Mouse (Mus musculus): Measurements from ENCODE around the gene Lrrc7. TPM values are rescaled to one million over a fixed set of nuclear protein-coding genes. Genes with fewer than 3 reads are reported as not detected.

Lrrc7 gene
- polyA plus RNA-seq, 1 experiment from 2014 or later: 0.41 TPM

DNA sequence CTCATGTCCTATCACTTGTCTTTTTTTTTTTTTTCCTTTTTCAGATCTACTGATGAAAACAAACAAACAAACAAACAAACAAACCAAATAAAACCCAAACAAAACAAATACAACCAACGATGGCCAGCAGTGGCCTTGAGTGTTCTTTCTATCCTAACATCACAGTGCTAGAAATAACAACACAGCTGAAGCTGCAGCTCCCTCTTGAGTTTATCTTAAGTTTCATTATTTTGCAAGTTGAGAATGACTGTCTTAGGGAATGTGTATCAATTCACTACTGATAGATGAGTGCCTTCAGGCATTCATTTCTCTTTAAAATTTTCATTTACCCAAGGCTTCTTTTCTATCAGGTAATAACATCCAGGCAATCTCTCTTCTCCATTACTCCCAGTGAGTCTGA lies 291.1 kb downstream of the Lrrc7 start:
- no peak overlapping the region for H3K4me3 ChIP-seq (ENCODE audit: low read depth, low read length)
- WGBS: 65% methylated on average over 1 of the region's 1 CpGs
- H3K27ac ChIP-seq (replicated peaks): no peak overlapping the region
- DNase-seq (ENCODE audit: low spot score): no peak
- no peaks in the 10 kb centered on the region for H3K4me1 ChIP-seq (replicated peaks; ENCODE audit: control insufficient read depth, insufficient read depth)
- H3K36me3 ChIP-seq (ENCODE audit: control insufficient read depth, insufficient read depth, low read length): no peaks in the 10 kb centered on the region
- TF ChIP-seq CTCF (IDR thresholded peaks at IDR 0.05; ENCODE audit: low read depth) (0 out of 2 replicates have a peak, but pooled peaks have one; percentile 6), EP300 (optimal IDR thresholded peaks at IDR 0.05) (no peak)
- no peak overlapping the region for H3K4me2 ChIP-seq (replicated peaks; ENCODE audit: low read depth)
- H3K9ac ChIP-seq (ENCODE audit: low read length): no peak overlapping the region
- H3K27me3 ChIP-seq (ENCODE audit: control insufficient read depth, insufficient read depth, low read length): no peaks in the 10 kb centered on the region
- no peak for ATAC-seq (ENCODE audit: low FRiP score, low TSS enrichment)
- no peaks in the 10 kb centered on the region for H3K9me3 ChIP-seq (ENCODE audit: control insufficient read depth, low read length)

DNA sequence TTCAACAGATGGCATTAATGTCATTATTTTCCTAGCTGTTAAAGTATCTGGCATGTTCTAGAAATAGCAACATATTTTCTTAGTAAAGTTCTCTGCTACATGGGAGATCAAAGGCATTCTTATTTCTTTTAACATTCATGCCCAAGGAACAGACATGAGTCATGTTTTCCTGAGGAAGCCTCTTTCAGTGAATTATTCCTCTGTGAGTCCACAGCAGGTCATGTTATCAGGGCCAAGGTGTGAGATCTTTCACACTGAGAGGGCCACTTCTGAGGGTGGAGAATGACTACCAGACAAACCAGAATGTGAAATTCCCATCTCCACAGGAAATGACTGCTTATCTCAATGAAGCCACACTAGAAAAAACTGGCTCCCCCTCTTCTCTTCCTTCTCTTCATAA lies 309.4 kb downstream of the Lrrc7 start:
- ATAC-seq (ENCODE audit: low FRiP score, low TSS enrichment): no peak
- DNase-seq (ENCODE audit: low spot score): no peak
- no peaks in the 10 kb centered on the region for H3K4me1 ChIP-seq (replicated peaks; ENCODE audit: control insufficient read depth, insufficient read depth)

DNA sequence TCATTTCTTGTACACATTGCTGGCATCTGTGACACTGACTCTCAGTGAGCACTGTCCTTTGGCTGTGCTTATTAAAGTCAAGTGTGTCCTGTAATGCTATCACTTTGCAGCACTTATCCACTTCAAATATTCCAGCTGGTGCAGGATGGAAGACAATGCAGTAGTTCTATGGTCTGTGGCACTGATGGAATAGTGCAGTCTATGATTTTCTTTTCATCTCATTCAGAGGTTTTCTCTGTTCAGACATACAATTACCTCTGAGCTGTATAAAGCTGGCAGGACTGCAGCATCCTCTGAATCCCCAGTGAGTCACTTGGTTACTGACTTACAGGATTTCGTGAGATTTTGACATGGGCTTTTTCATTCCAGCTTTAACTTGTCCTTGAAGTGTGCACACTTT lies 314.3 kb downstream of the Lrrc7 start:
- Histone ChIP-seq H3K4me2 (replicated peaks; ENCODE audit: low read depth) (no peak overlapping the region), H3K9ac (ENCODE audit: low read length) (no peak overlapping the region), H3K27ac (replicated peaks) (no peak overlapping the region), H3K4me3 (ENCODE audit: low read depth, low read length) (no peak overlapping the region), H3K4me1 (replicated peaks; ENCODE audit: control insufficient read depth, insufficient read depth) (no peaks in the 10 kb centered on the region), H3K9me3 (ENCODE audit: control insufficient read depth, low read length) (no peaks in the 10 kb centered on the region), H3K36me3 (ENCODE audit: control insufficient read depth, insufficient read depth, low read length) (no peaks in the 10 kb centered on the region), H3K27me3 (ENCODE audit: control insufficient read depth, insufficient read depth, low read length) (no peaks in the 10 kb centered on the region)
- TF ChIP-seq EP300 (optimal IDR thresholded peaks at IDR 0.05) (no peak), CTCF (IDR thresholded peaks at IDR 0.05; ENCODE audit: low read depth) (no peak)
- no peak for ATAC-seq (ENCODE audit: low FRiP score, low TSS enrichment)
- no peak for DNase-seq (ENCODE audit: low spot score)
- 74% methylated on average over 1 of the region's 1 CpGs for WGBS

More for the DNA sequence above, 309.4 kb downstream of the Lrrc7 start:
- H3K27ac ChIP-seq (replicated peaks): no peak overlapping the region
- H3K27me3 ChIP-seq (ENCODE audit: control insufficient read depth, insufficient read depth, low read length): no peaks in the 10 kb centered on the region
- H3K36me3 ChIP-seq (ENCODE audit: control insufficient read depth, insufficient read depth, low read length): no peaks in the 10 kb centered on the region
- no peak overlapping the region for H3K4me3 ChIP-seq (ENCODE audit: low read depth, low read length)
- TF ChIP-seq CTCF (IDR thresholded peaks at IDR 0.05; ENCODE audit: low read depth) (no peak), EP300 (optimal IDR thresholded peaks at IDR 0.05) (no peak)
- H3K4me2 ChIP-seq (replicated peaks; ENCODE audit: low read depth): no peak overlapping the region
- H3K9ac ChIP-seq (ENCODE audit: low read length): no peak overlapping the region
- H3K9me3 ChIP-seq (ENCODE audit: control insufficient read depth, low read length): no peaks in the 10 kb centered on the region

DNA sequence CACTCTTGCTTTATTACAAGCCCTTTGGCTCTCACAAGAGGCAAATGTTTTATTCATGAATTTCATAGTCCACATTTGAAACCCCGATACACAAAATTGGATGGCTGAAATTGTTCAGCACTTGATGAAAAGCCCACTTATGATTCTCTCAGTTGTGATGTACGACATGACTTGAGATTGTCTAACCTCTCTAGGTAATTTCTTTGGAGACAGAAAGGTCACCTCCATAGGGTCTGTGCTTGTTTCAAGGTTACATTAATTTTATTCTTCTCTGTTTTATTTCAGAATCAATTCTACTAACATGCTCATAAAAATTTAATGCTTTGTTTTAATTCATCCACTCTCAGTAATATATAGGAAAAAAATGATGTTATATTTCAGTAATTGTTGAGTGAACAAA lies 351.4 kb downstream of the Lrrc7 start:
- no peak overlapping the region for H3K27ac ChIP-seq (replicated peaks)
- no peaks in the 10 kb centered on the region for H3K4me1 ChIP-seq (replicated peaks; ENCODE audit: control insufficient read depth, insufficient read depth)
- no peaks in the 10 kb centered on the region for H3K9me3 ChIP-seq (ENCODE audit: control insufficient read depth, low read length)
- WGBS: 87% methylated on average over 2 of the region's 2 CpGs
- H3K4me2 ChIP-seq (replicated peaks; ENCODE audit: low read depth): no peak overlapping the region
- H3K36me3 ChIP-seq (ENCODE audit: control insufficient read depth, insufficient read depth, low read length): no peaks in the 10 kb centered on the region
- no peak for DNase-seq (ENCODE audit: low spot score)
- no peak overlapping the region for H3K4me3 ChIP-seq (ENCODE audit: low read depth, low read length)
- ATAC-seq (ENCODE audit: low FRiP score, low TSS enrichment): no peak
- no peaks in the 10 kb centered on the region for H3K27me3 ChIP-seq (ENCODE audit: control insufficient read depth, insufficient read depth, low read length)
- no peak overlapping the region for H3K9ac ChIP-seq (ENCODE audit: low read length)
- no peak for TF ChIP-seq EP300 (optimal IDR thresholded peaks at IDR 0.05)
- TF ChIP-seq CTCF (IDR thresholded peaks at IDR 0.05; ENCODE audit: low read depth): no peak

DNA sequence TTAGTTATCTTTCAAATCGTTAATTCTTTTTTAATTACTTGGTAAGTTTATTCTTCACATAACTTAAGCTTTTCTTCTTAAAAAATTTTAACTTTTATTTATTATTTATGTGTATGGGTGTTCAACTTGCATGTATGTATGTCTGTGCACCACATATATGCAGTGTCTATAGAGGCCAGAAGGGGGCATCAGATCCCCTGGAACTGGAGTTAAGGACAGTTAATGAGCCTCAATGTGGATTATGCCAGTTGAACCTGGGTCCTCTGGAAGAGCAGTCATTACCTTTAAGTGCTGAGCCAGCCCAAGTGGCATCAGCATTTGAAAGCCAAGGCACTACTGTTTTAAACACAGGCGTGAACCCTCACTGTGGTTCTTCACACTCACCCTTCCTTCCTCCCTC lies 352.0 kb downstream of the Lrrc7 start:
- TF ChIP-seq CTCF (IDR thresholded peaks at IDR 0.05; ENCODE audit: low read depth) (peak; percentile 74), EP300 (optimal IDR thresholded peaks at IDR 0.05) (no peak)
- Histone ChIP-seq H3K4me2 (replicated peaks; ENCODE audit: low read depth) (no peak overlapping the region), H3K9ac (ENCODE audit: low read length) (no peak overlapping the region), H3K9me3 (ENCODE audit: control insufficient read depth, low read length) (no peaks in the 10 kb centered on the region), H3K4me1 (replicated peaks; ENCODE audit: control insufficient read depth, insufficient read depth) (no peaks in the 10 kb centered on the region), H3K4me3 (ENCODE audit: low read depth, low read length) (no peak overlapping the region), H3K27me3 (ENCODE audit: control insufficient read depth, insufficient read depth, low read length) (no peaks in the 10 kb centered on the region), H3K36me3 (ENCODE audit: control insufficient read depth, insufficient read depth, low read length) (no peaks in the 10 kb centered on the region), H3K27ac (replicated peaks) (no peak overlapping the region)
- peak; percentile 19 for DNase-seq (ENCODE audit: low spot score)
- no peak for ATAC-seq (ENCODE audit: low FRiP score, low TSS enrichment)
- 15% methylated on average over 2 of the region's 2 CpGs for WGBS

DNA sequence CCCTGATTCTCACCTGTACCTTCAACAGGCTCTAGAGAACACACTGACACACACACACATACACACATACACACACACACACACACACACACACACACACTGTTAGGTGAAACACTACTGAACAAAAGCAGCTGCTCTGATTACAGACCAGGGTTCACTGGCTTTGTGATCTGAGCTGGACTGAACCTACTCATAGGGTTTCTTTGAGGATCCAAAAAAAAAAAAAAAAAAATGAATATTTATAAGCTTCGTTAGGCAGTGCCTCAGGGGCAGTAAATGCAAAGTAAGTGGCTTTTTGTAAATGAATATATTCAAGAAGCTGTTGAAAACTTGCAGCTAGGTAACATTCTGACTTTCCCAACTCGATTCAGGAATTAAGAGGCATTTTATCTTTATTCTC lies 354.2 kb downstream of the Lrrc7 start:
- H3K4me1 ChIP-seq (replicated peaks; ENCODE audit: control insufficient read depth, insufficient read depth): no peaks in the 10 kb centered on the region
- no peak for DNase-seq (ENCODE audit: low spot score)
- 71% methylated on average over 2 of the region's 2 CpGs for WGBS
- no peak overlapping the region for H3K27ac ChIP-seq (replicated peaks)
- TF ChIP-seq EP300 (optimal IDR thresholded peaks at IDR 0.05): no peak
- no peak for TF ChIP-seq CTCF (IDR thresholded peaks at IDR 0.05; ENCODE audit: low read depth)
- no peaks in the 10 kb centered on the region for H3K27me3 ChIP-seq (ENCODE audit: control insufficient read depth, insufficient read depth, low read length)
- no peak overlapping the region for H3K4me3 ChIP-seq (ENCODE audit: low read depth, low read length)
- H3K9ac ChIP-seq (ENCODE audit: low read length): no peak overlapping the region
- ATAC-seq (ENCODE audit: low FRiP score, low TSS enrichment): no peak
- no peaks in the 10 kb centered on the region for H3K36me3 ChIP-seq (ENCODE audit: control insufficient read depth, insufficient read depth, low read length)
- H3K9me3 ChIP-seq (ENCODE audit: control insufficient read depth, low read length): no peaks in the 10 kb centered on the region
- H3K4me2 ChIP-seq (replicated peaks; ENCODE audit: low read depth): no peak overlapping the region
